Mouse (Mus musculus) urinary bladder, postnatal 10 days (tissue): Measurements from ENCODE around the gene Sec61a2.

Experiments
- DNase-seq: peaks from one replicate; pipeline ENCODE4 v3.0.0; 2022; ENCODE audit warnings: low spot score

Sec61a2 gene

GRCm38 (mm10) chr2:5888865-5889264 is 6.4 kb downstream of the Sec61a2 start:
- no peak for DNase-seq

DNA sequence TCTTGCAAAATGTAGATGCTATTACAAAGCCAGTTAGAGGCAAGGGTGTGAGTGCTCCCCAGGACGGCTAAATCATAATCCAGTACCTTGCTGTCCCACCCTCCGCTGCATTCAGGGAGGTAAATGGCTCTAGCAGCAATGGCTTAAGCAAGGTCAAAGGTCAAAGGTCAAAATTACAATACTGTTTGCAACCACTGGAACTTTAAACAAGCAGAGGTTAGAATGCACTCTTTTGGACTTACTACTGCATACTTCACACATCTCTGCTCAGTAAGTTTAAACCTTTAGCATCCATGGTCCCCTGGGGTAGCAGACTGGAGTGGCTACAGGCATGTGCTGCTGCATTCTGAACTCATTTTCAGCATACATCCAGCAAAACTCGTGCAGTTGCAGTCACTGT is 17.8 kb downstream of the Sec61a2 start:
- no peak for DNase-seq

GRCm38 (mm10) chr2:5869746-5870145 is 25.5 kb downstream of the Sec61a2 start:
- DNase-seq: no peak

GRCm38 (mm10) chr2:5867681-5868080 is 27.6 kb downstream of the Sec61a2 start:
- no peak for DNase-seq

DNA sequence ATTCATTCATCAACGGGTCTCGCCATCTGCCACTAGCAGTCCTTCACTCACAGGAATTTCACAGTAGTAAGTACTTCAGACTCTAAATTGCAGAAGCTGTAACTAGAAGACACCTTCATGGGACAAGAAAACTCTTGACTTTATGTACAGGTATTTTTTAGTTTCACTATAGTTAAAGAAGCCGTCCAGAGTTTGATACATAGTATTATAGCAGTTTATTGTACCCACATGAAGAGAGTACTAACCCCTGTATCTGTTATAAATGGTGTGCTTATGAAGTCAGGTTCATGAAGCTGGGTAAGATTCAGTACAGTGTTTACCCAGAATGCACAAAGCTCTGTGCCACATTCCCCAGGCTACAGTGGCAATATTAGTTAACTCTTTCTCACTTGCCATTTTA is 32.4 kb downstream of the Sec61a2 start, which contains the start of gene Gm13199:
TSS of gene Gm13199 (minus strand) at position 101 of the 400 bp plus-strand sequence.
- DNase-seq: no peak

- DNase-seq: no peak
Observed at GRCm38 (mm10) chr2:5851866-5852265, 43.4 kb downstream of the Sec61a2 start.

DNA sequence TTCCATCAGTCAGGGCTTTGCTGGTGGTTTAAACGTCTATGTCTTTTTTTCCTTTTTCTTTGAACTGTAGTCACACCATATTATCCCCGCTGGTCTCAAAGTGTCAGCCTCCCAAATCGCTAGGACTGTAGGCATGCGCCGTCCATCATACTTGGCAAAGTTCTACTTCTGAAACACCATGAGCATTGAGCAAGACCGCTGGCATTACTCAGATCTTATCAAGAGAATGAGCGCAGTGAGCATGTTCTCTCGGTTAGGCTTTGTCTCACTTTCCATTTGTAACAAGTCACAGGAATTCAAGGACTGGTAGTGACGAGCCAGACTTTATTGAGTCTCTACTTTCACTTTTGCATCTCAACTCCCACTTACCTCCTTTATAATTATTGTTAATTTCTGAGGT is 44.1 kb downstream of the Sec61a2 start:
- DNase-seq: no peak

DNA sequence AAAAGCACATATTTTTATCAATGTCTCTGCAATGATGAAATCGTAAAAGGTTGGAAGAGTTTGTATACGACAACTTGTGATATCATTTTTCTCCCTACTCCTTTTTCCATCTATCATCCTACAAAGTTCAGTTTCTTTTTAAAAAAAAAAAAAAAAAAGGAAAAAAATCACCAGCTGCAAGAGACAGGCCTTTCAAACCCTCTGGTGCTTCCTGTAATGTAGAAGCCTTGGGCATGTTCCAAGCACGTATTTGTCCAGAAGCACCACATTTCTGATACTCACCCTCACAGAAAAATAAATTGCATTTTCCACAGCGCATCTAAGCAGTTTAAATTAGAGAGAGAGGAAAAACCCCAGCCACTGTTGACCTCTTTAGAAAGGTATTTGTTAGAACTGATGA is 49.4 kb downstream of the Sec61a2 start:
- DNase-seq: no peak

- DNase-seq: peak; percentile 41
Observed at GRCm38 (mm10) chr2:5844873-5845631, 50.2 kb downstream of the Sec61a2 start, which contains the start of the genes Nudt5 and Cdc123. Gene Nudt5, plus strand, starts transcription at chr2:5845019. Gene Cdc123, minus strand, starts transcription at chr2:5845164.

GRCm38 (mm10) chr2:5844181-5844872 is 50.9 kb downstream of the Sec61a2 start:
- no peak for DNase-seq

DNA sequence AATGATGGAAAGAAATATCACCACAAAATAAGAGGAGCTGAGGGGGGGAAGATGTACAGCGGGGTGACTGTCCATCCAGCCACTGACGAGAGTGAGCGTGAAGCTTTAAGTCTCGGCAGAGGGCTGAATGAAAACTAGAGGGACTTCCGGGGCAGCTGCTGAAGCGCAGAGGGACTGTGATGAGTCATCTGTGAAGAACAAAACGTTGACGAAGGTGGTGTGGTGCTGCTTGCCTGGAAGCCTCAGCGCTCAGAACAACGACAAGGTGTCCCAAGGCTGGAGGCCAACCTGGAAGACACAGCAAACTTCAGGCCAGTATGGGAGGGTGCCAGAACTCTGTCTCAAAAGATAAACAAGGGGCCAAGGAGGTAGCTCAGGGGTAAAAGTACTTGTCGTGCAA is 54.4 kb downstream of the Sec61a2 start:
- DNase-seq: no peak

GRCm38 (mm10) chr2:5825265-5825913 is 69.8 kb downstream of the Sec61a2 start:
- no peak for DNase-seq

GRCm38 (mm10) chr2:5824685-5825084 is 70.5 kb downstream of the Sec61a2 start:
- DNase-seq: no peak

GRCm38 (mm10) chr2:5824213-5824612 is 71.0 kb downstream of the Sec61a2 start:
- no peak for DNase-seq

DNA sequence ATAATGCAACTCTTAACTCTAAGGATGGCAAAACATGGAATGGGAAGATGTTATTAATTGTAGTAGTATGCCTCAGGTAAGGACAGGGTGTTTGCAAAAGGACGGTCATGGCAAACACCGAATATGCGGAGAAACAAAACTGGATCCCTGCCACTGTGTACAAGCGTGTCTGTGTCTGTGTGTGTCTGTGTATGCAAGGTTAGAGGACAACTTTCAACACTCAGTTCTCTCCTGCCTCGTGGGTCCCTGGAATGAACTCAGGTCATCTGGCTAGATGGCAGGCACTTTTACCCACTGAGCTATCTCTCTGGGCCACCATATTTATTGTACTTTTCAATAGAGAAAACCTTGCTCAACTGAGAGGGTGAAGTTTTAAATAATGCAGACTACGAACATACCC is 72.8 kb downstream of the Sec61a2 start:
- no peak for DNase-seq

DNA sequence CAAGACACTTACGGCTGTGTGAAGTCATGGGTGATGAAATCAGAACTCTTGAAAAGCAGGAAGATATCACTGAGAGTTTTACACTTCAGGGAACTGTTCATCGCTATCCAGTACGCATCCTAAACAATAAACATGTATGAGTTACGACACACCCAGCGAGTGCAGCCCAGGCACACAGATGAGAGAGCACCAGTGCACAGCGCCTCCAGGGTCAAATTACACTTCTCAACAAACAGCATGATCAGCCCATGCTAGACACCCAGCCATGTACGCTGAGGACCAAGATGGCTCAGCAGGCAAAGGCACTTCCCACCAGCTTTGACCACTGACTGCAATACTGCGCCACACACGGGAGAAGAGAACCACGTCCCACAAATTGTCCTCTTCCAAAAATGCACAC is 74.0 kb downstream of the Sec61a2 start:
- DNase-seq: no peak
